Mouse (Mus musculus) kidney, embryonic 16.5 days (tissue): Measurements from ENCODE around the gene Dbh. TPM values are rescaled to one million over a fixed set of nuclear protein-coding genes. Genes with fewer than 3 reads are reported as not detected.
A peak's percentile ranks its signal among the peaks of the same experiment; 100 is the strongest.

Experiments
- ATAC-seq: fragments of 200-750 bp; cut with Nextera tagmentation; 2 replicates; pipeline ENCODE4 v1.8.0; 2017; ENCODE audit warnings: moderate TSS enrichment; ENCODE audit not compliant: low FRiP score, low TSS enrichment
- H3K27ac ChIP-seq: fragments of 300-500 bp; sonication (generic); 2 replicates; pipeline ENCODE4 v1.5.1; 2014; ENCODE audit warnings: low read length
- H3K27me3 ChIP-seq: fragments of 300-500 bp; sonication (generic); 2 replicates; pipeline ENCODE4 v1.6.1; 2014; ENCODE audit warnings: low read length, control low read depth, mixed read lengths; ENCODE audit not compliant: insufficient read depth
- H3K36me3 ChIP-seq: fragments of 300-500 bp; sonication (generic); 2 replicates; pipeline ENCODE4 v1.6.1; 2014; ENCODE audit warnings: low read length, control low read depth, mixed read lengths; ENCODE audit not compliant: insufficient read depth
- H3K4me1 ChIP-seq: fragments of 300-500 bp; sonication (generic); 2 replicates; pipeline ENCODE4 v1.6.1; 2014; ENCODE audit warnings: low read length, control low read depth, mixed read lengths; ENCODE audit not compliant: insufficient read depth
- H3K4me2 ChIP-seq: fragments of 300-500 bp; sonication (generic); replicated peaks from 2 replicates; pipeline ENCODE4 v1.6.1; 2014; ENCODE audit warnings: low read depth, low read length
- H3K4me3 ChIP-seq: fragments of 300-500 bp; sonication (generic); 2 replicates; pipeline ENCODE4 v1.5.1; 2014; ENCODE audit warnings: mild to moderate bottlenecking, low read length
- H3K9ac ChIP-seq: fragments of 300-500 bp; sonication (generic); replicated peaks from 2 replicates; pipeline ENCODE4 v1.6.1; 2014; ENCODE audit warnings: low read length
- H3K9me3 ChIP-seq: fragments of 300-500 bp; sonication (generic); 2 replicates; pipeline ENCODE4 v1.6.1; 2016; ENCODE audit warnings: low read length, control low read depth
- WGBS: fragments of 180-500 bp; shearing (Covaris S2); extraction: QIAGEN DNeasy Blood & Tissue Kit; methylation state at CpG from one replicate; pipeline ENCODE4 v1.1.7; 2014; 5-methylcytosine and 5-hydroxymethylcytosine counted together
- polyA plus RNA-seq: library from polyadenylated mRNA; unstranded; fragments of >200 nt; fragmentation: Nextera tagmentation; extraction: Ambion mirVana; gene quantifications from 2 replicates; pipeline ENCODE4 v1.2.1, GENCODE M21; 2015

The Dbh gene
- polyA plus RNA-seq, 1 experiment from 2014 or later = 3.0 TPM

- Histone ChIP-seq H3K9me3 (no peaks in the 10 kb centered on the region), H3K4me1 (no peaks in the 10 kb centered on the region), H3K27ac (no peak overlapping the region), H3K9ac (no peak overlapping the region), H3K4me2 (no peak overlapping the region), H3K36me3 (no peaks in the 10 kb centered on the region), H3K4me3 (no peak overlapping the region), H3K27me3 (no peaks in the 10 kb centered on the region)
- no peak for ATAC-seq
- 87% methylated on average over 2 of the region's 2 CpGs for WGBS
These were observed 3.5 kb upstream of the Dbh start for GRCm38 (mm10) chr2:27161526-27161925.

DNA sequence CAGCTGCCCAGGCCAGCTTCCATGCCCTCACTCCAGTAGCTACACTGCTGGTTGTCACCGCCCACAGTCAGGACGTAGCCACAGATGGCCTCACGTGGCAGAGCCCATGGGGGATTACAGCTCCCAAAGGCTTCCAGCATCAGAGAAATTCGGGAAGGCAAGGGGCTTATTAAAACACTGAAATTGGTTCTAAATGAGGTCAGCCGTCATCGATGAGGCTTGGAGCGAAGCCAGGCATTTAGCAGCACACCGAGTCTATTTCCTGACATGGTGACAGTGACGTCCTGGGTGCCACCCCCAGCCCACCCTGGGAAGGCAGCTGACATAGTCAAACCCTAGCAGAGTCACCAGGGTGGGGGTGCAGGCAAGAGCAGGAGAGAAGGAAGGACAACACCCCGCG is 2.4 kb upstream of the Dbh start:
- no peak for ATAC-seq
- no peaks in the 10 kb centered on the region for H3K4me1 ChIP-seq

DNA sequence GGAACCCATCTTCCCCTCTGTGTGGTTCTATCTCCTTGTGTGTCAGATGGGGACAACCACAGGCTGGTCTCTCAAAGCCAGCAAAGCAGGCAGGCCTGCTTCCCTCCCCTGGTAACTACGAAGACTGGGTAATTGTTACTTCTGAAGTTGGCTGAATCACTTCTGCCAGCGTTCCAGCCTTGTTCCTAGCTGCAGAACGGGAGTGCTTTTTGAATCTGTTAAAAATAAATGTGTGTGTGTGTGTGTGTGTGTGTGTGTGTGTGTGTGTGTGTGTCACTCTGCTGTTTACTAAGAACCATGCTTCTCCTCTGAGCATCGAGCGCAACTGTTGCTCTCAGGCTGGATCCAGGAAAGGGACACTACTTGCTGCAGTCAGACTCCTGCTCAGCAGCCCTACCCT is 1.2 kb upstream of the Dbh start:
- 77% methylated on average over 5 of the region's 5 CpGs for WGBS
- Histone ChIP-seq H3K4me3 (no peak overlapping the region), H3K9me3 (no peaks in the 10 kb centered on the region), H3K27me3 (no peaks in the 10 kb centered on the region), H3K36me3 (no peaks in the 10 kb centered on the region), H3K4me1 (no peaks in the 10 kb centered on the region), H3K27ac (no peak overlapping the region), H3K4me2 (no peak overlapping the region), H3K9ac (no peak overlapping the region)
- no peak for ATAC-seq

More for the DNA sequence above, 2.4 kb upstream of the Dbh start:
- Histone ChIP-seq H3K36me3 (no peaks in the 10 kb centered on the region), H3K27me3 (no peaks in the 10 kb centered on the region), H3K9ac (no peak overlapping the region), H3K27ac (no peak overlapping the region), H3K9me3 (no peaks in the 10 kb centered on the region), H3K4me3 (no peak overlapping the region), H3K4me2 (no peak overlapping the region)
- WGBS = 54% methylated on average over 11 of the region's 11 CpGs

DNA sequence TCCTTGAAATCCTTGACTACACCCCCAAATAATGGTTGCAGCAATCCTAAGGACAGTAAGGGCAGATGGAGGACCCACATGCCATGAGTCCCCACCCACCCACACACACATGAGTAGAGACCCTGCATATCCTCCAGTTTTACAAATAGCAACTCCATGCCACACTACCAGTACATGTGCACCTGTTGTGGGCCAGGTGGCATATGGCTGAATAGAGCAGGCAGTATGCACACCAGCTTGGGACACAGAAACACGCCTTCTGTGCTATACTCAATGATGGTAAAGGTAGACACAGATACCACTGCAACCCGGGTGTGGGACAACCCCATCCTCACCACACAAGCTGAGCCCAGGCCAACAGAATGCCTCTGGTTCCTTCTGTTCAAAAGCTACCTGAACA is 1.0 kb downstream of the Dbh start:
- no peak overlapping the region for H3K27ac ChIP-seq
- no peak overlapping the region for H3K4me3 ChIP-seq
- H3K27me3 ChIP-seq = no peaks in the 10 kb centered on the region
- no peaks in the 10 kb centered on the region for H3K9me3 ChIP-seq
- no peaks in the 10 kb centered on the region for H3K4me1 ChIP-seq
- no peaks in the 10 kb centered on the region for H3K36me3 ChIP-seq
- H3K4me2 ChIP-seq = no peak overlapping the region
- WGBS = 91% methylated on average over 2 of the region's 2 CpGs
- ATAC-seq = no peak
- no peak overlapping the region for H3K9ac ChIP-seq

- no peak overlapping the region for H3K27ac ChIP-seq
- WGBS = 15% methylated on average over 2 of the region's 2 CpGs
- ATAC-seq = no peak
- H3K4me2 ChIP-seq = no peak overlapping the region
- no peaks in the 10 kb centered on the region for H3K36me3 ChIP-seq
- no peak overlapping the region for H3K4me3 ChIP-seq
- no peak overlapping the region for H3K9ac ChIP-seq
- H3K4me1 ChIP-seq = no peaks in the 10 kb centered on the region
- no peaks in the 10 kb centered on the region for H3K9me3 ChIP-seq
- H3K27me3 ChIP-seq = no peaks in the 10 kb centered on the region
These were observed 2.0 kb downstream of the Dbh start for GRCm38 (mm10) chr2:27166999-27167398.

DNA sequence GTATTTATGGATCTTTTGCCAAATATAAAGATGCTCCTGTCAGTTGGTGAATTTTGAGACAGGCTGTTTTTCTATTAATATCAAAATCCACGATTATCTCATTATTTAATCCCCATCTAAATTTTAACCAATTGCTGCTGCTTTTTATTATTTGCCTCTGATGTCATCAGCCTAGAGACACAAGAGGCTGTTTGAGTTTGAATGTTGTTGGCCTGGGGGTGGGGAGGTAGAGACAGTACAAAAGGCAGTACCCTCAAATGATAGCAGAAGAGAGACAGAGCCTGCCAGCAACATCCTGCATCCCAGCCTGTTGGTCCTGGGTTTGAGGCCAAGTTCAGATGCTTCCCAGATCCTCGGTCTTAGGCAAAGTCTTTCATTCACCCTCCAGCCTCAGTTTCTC is 9.2 kb downstream of the Dbh start:
- H3K9me3 ChIP-seq = no peaks in the 10 kb centered on the region
- H3K9ac ChIP-seq = no peak overlapping the region
- no peak overlapping the region for H3K4me2 ChIP-seq
- H3K36me3 ChIP-seq = no peaks in the 10 kb centered on the region
- H3K4me3 ChIP-seq = no peak overlapping the region
- no peaks in the 10 kb centered on the region for H3K4me1 ChIP-seq
- 71% methylated on average over 2 of the region's 2 CpGs for WGBS
- H3K27me3 ChIP-seq = no peaks in the 10 kb centered on the region
- H3K27ac ChIP-seq = no peak overlapping the region
- ATAC-seq = no peak

DNA sequence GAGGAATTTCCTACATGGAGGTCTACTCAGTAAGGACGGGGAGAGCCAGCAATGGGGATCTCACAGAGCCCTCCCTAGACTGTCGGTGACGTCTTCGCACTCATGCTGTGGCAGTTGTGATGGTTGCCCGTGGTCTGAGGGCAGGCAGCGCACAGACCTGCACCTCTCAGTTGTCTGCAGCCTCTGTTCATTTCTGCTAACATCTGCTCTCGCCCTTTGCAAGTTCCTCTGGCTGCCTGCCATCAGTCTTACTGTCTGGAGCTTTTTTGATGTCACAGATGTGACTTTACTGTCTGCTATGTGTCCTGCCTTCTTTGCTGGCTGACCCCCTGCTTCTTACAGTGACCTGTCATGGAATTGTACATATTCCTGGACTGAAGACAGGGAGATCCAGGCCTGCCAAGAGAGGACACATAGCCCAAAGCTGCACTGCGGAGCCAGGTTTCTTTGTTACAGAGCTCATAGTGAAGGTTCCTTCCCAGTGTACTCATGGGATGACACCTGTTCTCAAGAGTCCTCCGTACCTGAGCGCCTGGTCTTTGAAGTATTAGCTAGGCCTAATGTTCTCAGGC is 10.7 kb downstream of the Dbh start:
- H3K4me2 ChIP-seq = no peak overlapping the region
- H3K9me3 ChIP-seq = no peaks in the 10 kb centered on the region
- no peak overlapping the region for H3K27ac ChIP-seq
- no peak overlapping the region for H3K4me3 ChIP-seq
- H3K9ac ChIP-seq = no peak overlapping the region
- WGBS = 74% methylated on average over 10 of the region's 10 CpGs
- ATAC-seq = no peak
- no peaks in the 10 kb centered on the region for H3K36me3 ChIP-seq
- no peaks in the 10 kb centered on the region for H3K4me1 ChIP-seq
- H3K27me3 ChIP-seq = no peaks in the 10 kb centered on the region

DNA sequence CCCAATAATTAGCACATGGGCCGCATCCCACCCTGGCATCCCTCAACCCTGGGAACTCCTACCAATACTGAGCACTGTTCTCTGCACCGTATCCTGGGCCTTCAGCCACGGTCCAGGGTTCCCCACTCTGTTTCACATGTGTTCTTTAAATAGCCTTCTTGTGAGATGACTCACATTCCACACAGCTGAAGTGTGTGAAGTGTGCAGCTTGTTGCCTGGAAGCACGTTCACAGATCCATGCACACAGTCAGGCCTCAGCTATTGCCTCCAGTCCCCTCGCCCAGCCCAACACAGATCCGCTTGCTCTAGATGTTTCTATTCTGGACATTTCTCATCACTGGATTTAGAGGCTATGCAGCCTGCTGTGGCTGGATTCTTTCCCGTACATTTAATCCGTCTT is 14.1 kb downstream of the Dbh start:
- 0 out of 2 replicates have a peak, but pooled peaks have one; percentile 24 for ATAC-seq
- H3K4me3 ChIP-seq = no peak overlapping the region
- 72% methylated on average over 8 of the region's 8 CpGs for WGBS

GRCm38 (mm10) chr2:27181907-27182306 is 16.9 kb downstream of the Dbh start:
- no peak overlapping the region for H3K27ac ChIP-seq
- no peak for ATAC-seq
- H3K9ac ChIP-seq = no peak overlapping the region
- H3K9me3 ChIP-seq = no peaks in the 10 kb centered on the region
- H3K4me1 ChIP-seq = 0 out of 2 replicates have a peak, but pooled peaks cover 7% of the 10 kb centered on the region
- no peaks in the 10 kb centered on the region for H3K27me3 ChIP-seq
- WGBS = 65% methylated on average over 4 of the region's 4 CpGs
- H3K4me3 ChIP-seq = no peak overlapping the region
- H3K36me3 ChIP-seq = no peaks in the 10 kb centered on the region
- no peak overlapping the region for H3K4me2 ChIP-seq

More for the DNA sequence above, 14.1 kb downstream of the Dbh start:
- Histone ChIP-seq H3K4me2 (no peak overlapping the region), H3K9me3 (no peaks in the 10 kb centered on the region), H3K27me3 (no peaks in the 10 kb centered on the region), H3K9ac (no peak overlapping the region), H3K4me1 (0 out of 2 replicates have a peak, but pooled peaks cover 7% of the 10 kb centered on the region), H3K36me3 (no peaks in the 10 kb centered on the region), H3K27ac (no peak overlapping the region)

DNA sequence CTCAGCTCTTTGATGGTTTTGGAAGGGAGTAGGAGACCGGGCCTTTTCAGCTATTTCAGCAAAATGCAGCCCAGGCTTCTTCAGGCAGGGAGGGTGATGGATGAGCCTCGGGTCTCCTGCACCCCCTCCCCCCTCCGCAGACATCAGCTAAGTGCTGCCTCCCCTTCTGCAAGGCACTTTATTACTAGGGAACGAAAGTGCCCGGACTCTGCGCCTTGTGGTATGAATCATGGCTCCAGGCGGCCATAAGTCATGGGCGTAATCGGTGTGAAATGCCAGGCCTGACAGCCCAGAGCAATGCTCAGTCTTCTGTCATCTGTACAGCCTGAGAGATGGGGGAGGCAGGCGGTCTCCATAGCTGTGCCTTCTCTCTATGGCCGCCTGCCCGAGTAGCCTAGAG is 18.7 kb downstream of the Dbh start:
- Histone ChIP-seq H3K27ac (no peak overlapping the region), H3K9me3 (no peaks in the 10 kb centered on the region), H3K9ac (no peak overlapping the region), H3K4me2 (no peak overlapping the region), H3K27me3 (no peaks in the 10 kb centered on the region), H3K36me3 (no peaks in the 10 kb centered on the region), H3K4me1 (0 out of 2 replicates have a peak, but pooled peaks cover 7% of the 10 kb centered on the region), H3K4me3 (no peak overlapping the region)
- WGBS = 31% methylated on average over 12 of the region's 12 CpGs
- peak; percentile 52; the same call in 1 of the 2 replicates for ATAC-seq
